13 mouse cellular contexts compared by ENCODE assay signal in genomic region chr6:95651391-95651876, GRCm38 (mm10).
DNase-seq lines count a peak whose midpoint lies in the region; ATAC-seq and TF ChIP-seq lines count a peak whose summit lies in the region.
"Had no signal": no experiment of that assay in that cellular context is flagged by ENCODE, and none has a peak within 500 bp of the region (broad histone marks: within the 10 kb centered on the region; RNA-seq: fewer than 3 reads in every experiment).

No protein-coding gene starts in this region.

- H3K27ac ChIP-seq in liver, embryonic 15.5 days (replicated peaks): 0 out of 2 replicates have a peak overlapping the region, but pooled peaks have one; percentile 3
- no peak overlapping the region for H3K27ac ChIP-seq in liver, embryonic 11.5 days (ENCODE audit: low read depth, low read length)
- H3K27ac ChIP-seq in hindbrain, postnatal 0 days: no peak overlapping the region
- H3K27ac ChIP-seq in heart, embryonic 10.5 days: no peak overlapping the region

- H3K9me3 ChIP-seq in liver, embryonic 15.5 days (replicated peaks): no peaks in the 10 kb centered on the region
- no peaks in the 10 kb centered on the region for H3K9me3 ChIP-seq in liver, embryonic 11.5 days (ENCODE audit: control insufficient read depth, low read length)
- H3K9me3 ChIP-seq in hindbrain, postnatal 0 days (ENCODE audit: low read length): no peaks in the 10 kb centered on the region
- no peaks in the 10 kb centered on the region for H3K9me3 ChIP-seq in heart, embryonic 10.5 days

- H3K36me3 ChIP-seq in liver, embryonic 15.5 days (replicated peaks): no peaks in the 10 kb centered on the region
- no peaks in the 10 kb centered on the region; the same call in 1 of the 2 replicates for H3K36me3 ChIP-seq in liver, embryonic 11.5 days (ENCODE audit: control insufficient read depth, insufficient read depth, low read length)
- H3K36me3 ChIP-seq in hindbrain, postnatal 0 days (ENCODE audit: insufficient read depth, low read length): no peaks in the 10 kb centered on the region
- H3K36me3 ChIP-seq in heart, embryonic 10.5 days: peaks cover 10% of the 10 kb centered on the region

- no peak for TF ChIP-seq CTCF in hindbrain, postnatal 0 days (IDR thresholded peaks at IDR 0.05; ENCODE audit: low read depth)

- H3K4me1 ChIP-seq in liver, embryonic 15.5 days (replicated peaks): peaks cover 4% of the 10 kb centered on the region; the same call in 1 of the 2 replicates
- H3K4me1 ChIP-seq in liver, embryonic 11.5 days (replicated peaks; ENCODE audit: control insufficient read depth, insufficient read depth, low read length): no peaks in the 10 kb centered on the region
- H3K4me1 ChIP-seq in hindbrain, postnatal 0 days (ENCODE audit: insufficient read depth, low read length): no peaks in the 10 kb centered on the region; the same call in 1 of the 2 replicates
- peaks cover 7% of the 10 kb centered on the region; the same call in 1 of the 2 replicates for H3K4me1 ChIP-seq in heart, embryonic 10.5 days

- DNase-seq in liver, embryonic 11.5 days (ENCODE audit: low spot score): no peak
- DNase-seq in embryo, embryonic 9.5 days (ENCODE audit: extremely low spot score): peak; percentile 12
- peak; percentile 47 for DNase-seq in hindbrain, postnatal 0 days (ENCODE audit: low spot score)
- peak; percentile 60 for DNase-seq in retina, embryonic 14.5 days (ENCODE audit: low spot score)
- DNase-seq in heart, embryonic 10.5 days (ENCODE audit: low spot score): no peak
- no peak for DNase-seq in gastrocnemius, postnatal 14 days
- DNase-seq in gastrocnemius, adult 8-10 months (ENCODE audit: low spot score in 2 of 2): no peak
- DNase-seq: cerebellum, adult 8-10 months; gastrocnemius, postnatal 25 days; kidney, adult 2 months; liver, postnatal 0 days; right cerebral cortex, postnatal 25 days had no signal

- no peaks in the 10 kb centered on the region for H3K27me3 ChIP-seq in liver, embryonic 15.5 days
- no peaks in the 10 kb centered on the region for H3K27me3 ChIP-seq in liver, embryonic 11.5 days (replicated peaks; ENCODE audit: control insufficient read depth, insufficient read depth, low read length)
- no peaks in the 10 kb centered on the region for H3K27me3 ChIP-seq in hindbrain, postnatal 0 days (ENCODE audit: insufficient read depth, low read length)
- no peaks in the 10 kb centered on the region for H3K27me3 ChIP-seq in heart, embryonic 10.5 days (ENCODE audit: insufficient read depth, poor library complexity, severe bottlenecking)

- no peak overlapping the region for H3K9ac ChIP-seq in liver, embryonic 15.5 days
- no peak overlapping the region for H3K9ac ChIP-seq in liver, embryonic 11.5 days (ENCODE audit: low read depth, low read length)
- no peak overlapping the region for H3K9ac ChIP-seq in hindbrain, postnatal 0 days (replicated peaks; ENCODE audit: low read length)
- H3K9ac ChIP-seq: liver, postnatal 0 days had no signal

- 63% methylated on average over 6 of the region's 6 CpGs for WGBS in liver, embryonic 15.5 days (ENCODE audit: insufficient replicate concordance)
- WGBS in liver, embryonic 11.5 days: 62% methylated on average over 6 of the region's 6 CpGs
- 16% methylated on average over 6 of the region's 6 CpGs for WGBS in hindbrain, postnatal 0 days
- 75% methylated on average over 6 of the region's 6 CpGs for WGBS in heart, embryonic 10.5 days

- H3K4me2 ChIP-seq in liver, embryonic 15.5 days: no peak overlapping the region
- no peak overlapping the region for H3K4me2 ChIP-seq in liver, embryonic 11.5 days
- H3K4me2 ChIP-seq in hindbrain, postnatal 0 days (ENCODE audit: low read depth, low read length): peak overlapping the region; percentile 31; the same call in 1 of the 2 replicates

- intact Hi-C loops in gastrocnemius, postnatal 14 days (cut with DNase I; ENCODE audit: low total_unique reads): no loop called here

- ATAC-seq in liver, embryonic 15.5 days (ENCODE audit: insufficient read depth): no peak
- ATAC-seq in liver, embryonic 11.5 days (replicated peaks; ENCODE audit: low FRiP score): no peak
- ATAC-seq in hindbrain, postnatal 0 days: peak; percentile 69
- ATAC-seq: liver, postnatal 0 days had no signal

- H3K4me3 ChIP-seq in liver, embryonic 15.5 days (replicated peaks): no peak overlapping the region
- no peak overlapping the region for H3K4me3 ChIP-seq in liver, embryonic 11.5 days (ENCODE audit: low read depth, low read length)
- H3K4me3 ChIP-seq in hindbrain, postnatal 0 days (ENCODE audit: low read length): no peak overlapping the region
- H3K4me3 ChIP-seq in heart, embryonic 10.5 days: no peak overlapping the region

Comparison
In these comparisons a context has a peak if more than half of its experiments do, and no peak if none do; other contexts are left out.
1. DNase-seq: peak in embryo, embryonic 9.5 days (single experiment), hindbrain, postnatal 0 days (single experiment) and retina, embryonic 14.5 days (single experiment); none in liver, embryonic 11.5 days (single experiment), heart, embryonic 10.5 days (single experiment), gastrocnemius, postnatal 14 days (single experiment) and gastrocnemius, adult 8-10 months (0 of 2).